Mouse (Mus musculus): ENCODE data around the gene Tapt1.

DNA sequence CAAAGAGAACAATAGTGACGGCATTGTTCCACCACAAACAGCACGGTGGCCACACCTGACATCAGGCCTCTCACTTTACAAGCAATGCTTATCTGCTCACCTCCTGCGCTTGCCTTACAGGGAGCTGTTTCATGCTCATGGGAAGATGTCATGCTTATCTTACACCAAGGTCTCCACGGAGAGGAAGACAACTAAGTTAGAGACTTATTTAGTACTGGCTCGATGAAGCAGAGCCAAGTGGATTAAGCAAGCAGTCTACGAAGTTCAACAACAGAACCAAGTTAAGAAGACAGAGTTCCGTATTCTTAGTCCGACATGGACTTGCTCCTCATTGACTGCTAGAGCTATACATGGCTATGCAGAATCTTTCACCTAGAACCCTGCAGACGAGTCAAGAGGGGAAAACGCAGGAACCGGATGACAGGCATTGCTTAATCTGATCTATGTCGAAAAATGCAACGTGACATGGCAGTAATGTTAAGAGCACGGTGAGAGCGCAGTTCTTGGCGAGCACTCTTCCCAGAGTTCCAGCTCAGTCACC, 3.0 kb downstream of the Tapt1 start:
- TF ChIP-seq CTCF (IDR thresholded peaks at IDR 0.05; ENCODE audit: low read depth, low read length) = no peak
- no peak for TF ChIP-seq POLR2A (IDR thresholded peaks at IDR 0.05; ENCODE audit: borderline replicate concordance, low read depth, low read length)

All from bone marrow macrophage, adult 2 months (primary cell).